Mouse (Mus musculus) hindbrain, postnatal 0 days (tissue): ENCODE measurements at regions not wholly inside any gene's neighbourhood (a gene's known extent, or its start where the extent isn't known, plus 50 kb on each side); places are given as distances from the start of the nearest gene placed in this dataset.

Source experiments
- ATAC-seq: fragments of 200-750 bp; cut with Nextera tagmentation; 2 replicates; pipeline ENCODE4 v1.8.0; 2017; ENCODE audit warnings: mild to moderate bottlenecking, moderate TSS enrichment, moderate library complexity
- DNase-seq: peaks from one replicate; pipeline ENCODE4 v3.0.0-alpha.2; 2015; ENCODE audit warnings: low spot score
- H3K27ac ChIP-seq: fragments of 300-500 bp; sonication (generic); 2 replicates; pipeline ENCODE4 v1.5.1; 2014; ENCODE audit warnings: mild to moderate bottlenecking
- H3K27me3 ChIP-seq: fragments of 300-500 bp; sonication (generic); 2 replicates; pipeline ENCODE4 v1.6.1; 2014; ENCODE audit warnings: low read length, mixed read lengths; ENCODE audit not compliant: insufficient read depth
- H3K36me3 ChIP-seq: fragments of 300-500 bp; sonication (generic); 2 replicates; pipeline ENCODE4 v1.6.1; 2014; ENCODE audit warnings: low read length, mixed read lengths; ENCODE audit not compliant: insufficient read depth
- H3K4me1 ChIP-seq: fragments of 300-500 bp; sonication (generic); 2 replicates; pipeline ENCODE4 v1.6.1; 2014; ENCODE audit warnings: antibody characterized with exemption, low read length, mixed read lengths; ENCODE audit not compliant: insufficient read depth
- H3K4me2 ChIP-seq: fragments of 300-500 bp; sonication (generic); 2 replicates; pipeline ENCODE4 v1.6.1; 2014; ENCODE audit warnings: low read depth, mild to moderate bottlenecking, low read length, moderate library complexity, mixed read lengths
- H3K4me3 ChIP-seq: fragments of 300-500 bp; sonication (generic); 2 replicates; pipeline ENCODE4 v1.5.1; 2014; ENCODE audit warnings: low read length
- H3K9ac ChIP-seq: fragments of 300-500 bp; sonication (generic); replicated peaks from 2 replicates; pipeline ENCODE4 v1.6.1; 2014; ENCODE audit warnings: mild to moderate bottlenecking, low read length, moderate library complexity, mixed read lengths
- H3K9me3 ChIP-seq: fragments of 300-500 bp; sonication (generic); 2 replicates; pipeline ENCODE4 v1.6.1; 2016; ENCODE audit warnings: low read length, mixed read lengths
- CTCF ChIP-seq: IDR thresholded peaks from 2 replicates; pipeline ENCODE4 v1.5.1; 2016; ENCODE audit warnings: antibody characterized with exemption, control low read depth, low read depth
- WGBS: fragments of 180-500 bp; shearing (Covaris S2); extraction: QIAGEN DNeasy Blood & Tissue Kit; methylation state at CpG from one replicate; pipeline ENCODE4 v1.1.7; 2014; 5-methylcytosine and 5-hydroxymethylcytosine counted together

DNA sequence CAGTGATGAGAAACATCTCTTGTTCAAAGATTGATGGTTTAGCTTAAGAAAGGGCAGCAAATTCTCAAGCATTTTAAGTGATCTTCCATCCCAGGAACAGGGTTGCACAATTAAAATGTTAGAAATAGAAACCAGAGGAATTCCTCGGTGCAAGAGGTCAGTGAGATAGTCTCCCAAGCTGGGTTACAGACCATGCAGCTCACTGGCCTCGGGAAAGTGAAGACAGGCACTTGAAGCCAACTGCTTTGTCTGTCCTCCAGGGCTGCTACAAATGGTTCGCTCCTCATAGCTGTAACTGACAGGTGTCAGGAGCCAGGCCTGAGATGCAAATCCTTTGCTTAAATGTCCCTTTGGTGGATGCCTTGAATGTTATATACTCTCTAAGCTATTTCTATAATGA lies 306.2 kb upstream of the Jag1 start:
- H3K9me3 ChIP-seq, result no peaks in the 10 kb centered on the region
- DNase-seq, result no peak
- H3K4me3 ChIP-seq, result no peak overlapping the region
- H3K27ac ChIP-seq, result no peak overlapping the region
- no peak overlapping the region for H3K4me2 ChIP-seq
- no peak overlapping the region for H3K9ac ChIP-seq
- H3K27me3 ChIP-seq, result no peaks in the 10 kb centered on the region
- 68% methylated on average over 3 of the region's 3 CpGs for WGBS
- no peaks in the 10 kb centered on the region for H3K4me1 ChIP-seq
- ATAC-seq, result no peak
- no peaks in the 10 kb centered on the region for H3K36me3 ChIP-seq
- no peak for TF ChIP-seq CTCF

DNA sequence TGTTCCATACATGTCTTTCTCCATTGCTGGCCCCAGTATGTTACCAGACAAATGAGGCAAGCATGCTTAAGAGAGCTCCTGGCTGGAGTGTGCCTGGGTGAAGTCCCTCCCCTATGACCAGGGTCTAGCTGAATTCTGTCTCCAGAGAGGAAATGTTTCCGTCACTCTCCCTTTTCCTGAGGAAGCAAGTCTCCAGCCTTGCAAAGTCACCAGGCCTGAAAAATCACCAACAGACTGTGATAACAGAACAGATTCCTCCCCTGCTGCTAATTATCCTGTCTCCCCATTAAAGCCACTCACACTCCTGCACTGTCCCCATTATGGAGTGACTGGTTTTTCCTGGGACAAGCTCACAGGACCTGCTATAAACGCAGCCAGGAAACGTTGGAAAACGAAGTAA lies 303.2 kb upstream of the Jag1 start:
- H3K4me3 ChIP-seq, result no peak overlapping the region
- H3K27ac ChIP-seq, result no peak overlapping the region
- no peaks in the 10 kb centered on the region for H3K4me1 ChIP-seq
- H3K36me3 ChIP-seq, result no peaks in the 10 kb centered on the region
- no peak for ATAC-seq
- no peak for DNase-seq
- no peak overlapping the region for H3K9ac ChIP-seq
- no peaks in the 10 kb centered on the region for H3K9me3 ChIP-seq
- no peak overlapping the region for H3K4me2 ChIP-seq
- H3K27me3 ChIP-seq, result no peaks in the 10 kb centered on the region
- TF ChIP-seq CTCF, result no peak
- WGBS, result 73% methylated on average over 4 of the region's 4 CpGs

DNA sequence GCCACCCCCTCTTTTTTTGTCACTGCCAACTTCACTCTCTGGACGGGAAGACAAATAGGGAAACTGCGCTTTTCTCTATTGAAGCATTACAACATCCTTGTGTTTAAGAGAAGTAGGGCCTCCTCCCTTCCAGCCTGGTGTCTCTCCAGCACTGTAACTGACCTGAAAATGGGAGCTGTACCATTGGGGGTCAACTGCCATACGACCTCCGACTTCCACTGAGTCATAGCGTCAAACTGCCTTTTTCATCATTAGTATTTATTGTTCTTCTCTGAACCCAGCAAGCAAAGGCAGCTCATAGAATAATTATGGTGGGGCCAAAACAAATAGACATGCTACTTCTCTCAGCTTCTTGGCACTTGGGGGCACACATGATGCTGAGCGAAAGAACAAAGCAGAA lies 301.2 kb upstream of the Jag1 start:
- Histone ChIP-seq H3K27me3 (no peaks in the 10 kb centered on the region), H3K9me3 (no peaks in the 10 kb centered on the region), H3K27ac (no peak overlapping the region), H3K36me3 (no peaks in the 10 kb centered on the region), H3K4me1 (no peaks in the 10 kb centered on the region), H3K4me2 (no peak overlapping the region), H3K9ac (no peak overlapping the region), H3K4me3 (no peak overlapping the region)
- no peak for TF ChIP-seq CTCF
- DNase-seq (no peak), ATAC-seq (no peak)
- 74% methylated on average over 6 of the region's 6 CpGs for WGBS

DNA sequence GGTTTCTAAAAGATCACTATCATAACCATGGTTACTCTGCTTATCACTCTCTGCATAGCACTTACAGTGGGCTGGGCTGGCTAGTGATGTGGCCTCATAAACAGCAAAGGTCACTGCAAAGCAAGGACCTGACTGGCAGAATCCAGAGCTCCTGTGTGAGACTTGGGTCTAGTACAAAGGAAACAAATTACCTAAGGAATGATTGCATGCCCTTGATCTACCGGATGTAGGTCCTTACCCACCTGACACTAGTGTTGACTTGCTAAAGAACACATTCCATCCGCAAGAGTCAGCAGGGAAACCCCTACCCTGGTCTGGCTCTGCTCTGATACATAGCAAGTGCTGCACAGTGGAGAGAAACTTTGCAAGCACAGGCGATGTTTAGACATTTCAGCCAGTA lies 297.0 kb upstream of the Jag1 start:
- no peaks in the 10 kb centered on the region for H3K4me1 ChIP-seq
- no peak for ATAC-seq
- DNase-seq, result no peak
- WGBS, result 93% methylated on average over 3 of the region's 3 CpGs
- TF ChIP-seq CTCF, result no peak
- H3K27me3 ChIP-seq, result no peaks in the 10 kb centered on the region
- no peaks in the 10 kb centered on the region for H3K36me3 ChIP-seq
- H3K9me3 ChIP-seq, result no peaks in the 10 kb centered on the region
- no peak overlapping the region for H3K4me2 ChIP-seq
- no peak overlapping the region for H3K4me3 ChIP-seq
- H3K9ac ChIP-seq, result no peak overlapping the region
- no peak overlapping the region for H3K27ac ChIP-seq

DNA sequence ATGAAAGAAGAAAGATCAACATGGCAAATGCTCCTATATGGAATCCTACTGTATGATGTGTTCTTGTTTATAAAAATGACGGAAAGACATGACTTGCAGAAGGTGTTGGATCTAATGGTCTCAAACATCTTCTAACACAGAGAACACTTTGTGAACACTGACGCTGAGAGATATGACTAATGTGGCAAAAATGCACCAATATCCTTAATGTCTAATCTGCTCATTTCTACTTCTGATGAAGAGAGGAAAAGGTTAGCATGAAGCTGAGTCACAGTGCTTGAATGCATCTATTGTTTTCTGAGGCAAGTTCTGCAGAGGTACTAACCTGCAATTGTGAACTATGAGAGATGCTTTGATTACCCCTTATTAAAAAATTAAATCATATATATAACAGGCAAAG lies 293.2 kb upstream of the Jag1 start:
- WGBS, result 97% methylated on average over 2 of the region's 2 CpGs

DNA sequence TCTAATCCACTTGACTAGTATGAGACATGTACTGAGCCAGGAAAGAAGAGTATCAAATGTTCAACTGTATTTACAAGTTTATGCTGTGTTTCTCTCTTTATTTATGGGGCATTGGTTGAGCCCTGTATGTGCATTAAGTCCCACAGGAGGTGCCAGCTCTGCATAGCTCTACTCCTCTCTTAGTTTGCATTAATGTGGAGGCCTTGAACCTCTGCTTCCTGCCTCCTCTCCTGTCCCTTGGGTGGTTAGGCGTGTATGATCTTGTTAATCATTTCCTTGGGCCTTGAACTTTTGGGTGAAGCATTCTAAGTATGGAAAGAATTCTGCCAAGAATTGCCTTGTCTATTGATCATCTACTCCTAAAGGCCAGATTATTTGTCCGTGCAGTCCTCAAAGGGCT lies 291.9 kb upstream of the Jag1 start:
- H3K9me3 ChIP-seq, result no peaks in the 10 kb centered on the region
- DNase-seq, result no peak
- no peaks in the 10 kb centered on the region for H3K4me1 ChIP-seq
- ATAC-seq, result no peak
- H3K27me3 ChIP-seq, result no peaks in the 10 kb centered on the region
- 92% methylated on average over 2 of the region's 2 CpGs for WGBS
- no peak overlapping the region for H3K4me3 ChIP-seq
- no peak overlapping the region for H3K4me2 ChIP-seq
- no peak overlapping the region for H3K9ac ChIP-seq
- H3K27ac ChIP-seq, result no peak overlapping the region
- no peaks in the 10 kb centered on the region for H3K36me3 ChIP-seq
- no peak for TF ChIP-seq CTCF

More for the DNA sequence above, 293.2 kb upstream of the Jag1 start:
- H3K36me3 ChIP-seq, result no peaks in the 10 kb centered on the region
- no peaks in the 10 kb centered on the region for H3K27me3 ChIP-seq
- H3K27ac ChIP-seq, result no peak overlapping the region
- H3K4me2 ChIP-seq, result no peak overlapping the region
- no peak for ATAC-seq
- no peak overlapping the region for H3K9ac ChIP-seq
- TF ChIP-seq CTCF, result no peak
- no peaks in the 10 kb centered on the region for H3K9me3 ChIP-seq
- H3K4me1 ChIP-seq, result no peaks in the 10 kb centered on the region
- H3K4me3 ChIP-seq, result no peak overlapping the region
- no peak for DNase-seq

DNA sequence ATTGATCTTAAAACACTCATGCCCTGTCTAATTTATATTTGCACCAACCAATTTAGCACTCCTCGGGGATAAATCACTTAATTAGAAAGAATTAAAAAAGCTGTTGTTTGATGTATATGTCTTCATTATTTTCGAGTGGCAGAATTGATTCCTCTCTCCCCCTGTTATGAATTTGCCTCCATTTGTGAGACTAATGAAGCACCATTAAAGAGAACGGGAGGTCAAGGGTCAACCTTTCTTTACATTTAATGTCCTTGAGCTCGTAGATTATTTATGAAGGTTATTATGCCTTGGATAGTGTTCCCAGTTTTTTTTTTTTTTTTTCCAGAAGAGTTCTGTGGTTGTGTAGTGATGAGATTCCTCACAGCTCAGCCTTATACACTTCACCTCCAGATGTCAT lies 277.0 kb upstream of the Jag1 start:
- no peak for ATAC-seq
- H3K4me3 ChIP-seq, result no peak overlapping the region
- no peaks in the 10 kb centered on the region for H3K27me3 ChIP-seq
- no peaks in the 10 kb centered on the region for H3K4me1 ChIP-seq
- no peak overlapping the region for H3K9ac ChIP-seq
- H3K36me3 ChIP-seq, result no peaks in the 10 kb centered on the region
- no peak for TF ChIP-seq CTCF
- no peak overlapping the region for H3K4me2 ChIP-seq
- H3K9me3 ChIP-seq, result no peaks in the 10 kb centered on the region
- H3K27ac ChIP-seq, result no peak overlapping the region
- 73% methylated on average over 4 of the region's 4 CpGs for WGBS
- no peak for DNase-seq
